In genomic region chr4:87140901-87141300, GRCm38 (mm10) we compare ENCODE assay signal across 9 mouse cellular contexts.
DNase-seq lines count a peak whose midpoint lies in the region; ATAC-seq lines count a peak whose summit lies in the region.
"Had no signal": no experiment of that assay in that cellular context is flagged by ENCODE, and none has a peak within 500 bp of the region (broad histone marks: within the 10 kb centered on the region; RNA-seq: fewer than 3 reads in every experiment).

No protein-coding gene starts in this region.

- H3K4me3 ChIP-seq in heart, embryonic 13.5 days: no peak overlapping the region
- H3K4me3 ChIP-seq: limb, embryonic 13.5 days had no signal

- no peak overlapping the region for H3K9ac ChIP-seq in heart, embryonic 13.5 days
- H3K9ac ChIP-seq: limb, embryonic 13.5 days had no signal

- intact Hi-C loops in heart, postnatal 25 days (cut with DNase I): no loop called here

- no peak for DNase-seq in heart, postnatal 25 days (ENCODE audit: low spot score)
- peak; percentile 50 for DNase-seq in testis, postnatal 10 days (ENCODE audit: low spot score)
- DNase-seq in testis, postnatal 14 days (ENCODE audit: low spot score): no peak
- DNase-seq in layer of hippocampus, adult 18-20 months (ENCODE audit: low spot score in 2 of 2): peak; percentile 49 to 70
- no peak for DNase-seq in urinary bladder, adult 2 months (ENCODE audit: low spot score)
- no peak for DNase-seq in lung, postnatal 4 days
- no peak for DNase-seq in urinary bladder, postnatal 14 days (ENCODE audit: low spot score)

- H3K27ac ChIP-seq in heart, embryonic 13.5 days (replicated peaks): peak overlapping the region; percentile 62
- H3K27ac ChIP-seq: limb, embryonic 13.5 days had no signal

- no peak for ATAC-seq in heart, embryonic 13.5 days (ENCODE audit: extremely low read depth, insufficient number of reproducible peaks, low FRiP score, low TSS enrichment)

- H3K27me3 ChIP-seq in heart, embryonic 13.5 days (replicated peaks): no peaks in the 10 kb centered on the region
- H3K27me3 ChIP-seq: limb, embryonic 13.5 days had no signal

- no peak overlapping the region for H3K4me2 ChIP-seq in heart, embryonic 13.5 days
- H3K4me2 ChIP-seq: limb, embryonic 13.5 days had no signal

- H3K4me1 ChIP-seq in heart, embryonic 13.5 days: peaks cover 32% of the 10 kb centered on the region
- H3K4me1 ChIP-seq: limb, embryonic 13.5 days had no signal

- H3K36me3 ChIP-seq in heart, embryonic 13.5 days: no peaks in the 10 kb centered on the region
- H3K36me3 ChIP-seq: limb, embryonic 13.5 days had no signal

- H3K9me3 ChIP-seq in heart, embryonic 13.5 days: no peaks in the 10 kb centered on the region
- H3K9me3 ChIP-seq: limb, embryonic 13.5 days had no signal

- 52% methylated on average over 3 of the region's 3 CpGs for WGBS in heart, embryonic 13.5 days

Comparison
In these comparisons a context has a peak if more than half of its experiments do, and no peak if none do; other contexts are left out.
1. DNase-seq: peak in testis, postnatal 10 days (single experiment) and layer of hippocampus, adult 18-20 months (2 of 2); none in heart, postnatal 25 days (single experiment), testis, postnatal 14 days (single experiment), urinary bladder, adult 2 months (single experiment), lung, postnatal 4 days (0 of 2) and urinary bladder, postnatal 14 days (single experiment).